15 mouse cellular contexts compared by ENCODE assay signal in the genomic region with DNA sequence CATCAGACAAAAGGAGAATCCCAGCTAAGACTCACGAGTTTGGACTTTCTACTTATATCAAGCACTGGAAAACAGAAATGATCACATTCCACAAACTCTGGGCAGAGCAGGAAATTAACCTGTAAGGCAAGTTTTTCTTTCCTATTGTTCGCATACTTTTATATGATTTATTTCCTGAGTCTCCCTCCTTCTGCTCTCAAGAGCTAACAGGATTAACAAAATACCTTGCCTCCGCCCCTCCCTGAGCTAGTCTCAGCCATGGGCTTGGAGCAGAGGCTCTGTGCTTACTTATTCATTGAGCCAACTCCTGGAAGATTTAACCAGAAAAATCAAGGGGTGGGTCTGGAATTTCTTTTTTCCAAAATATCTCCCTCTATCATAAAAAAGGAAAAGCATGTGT.
DNase-seq lines count a peak whose midpoint lies in the region; ATAC-seq lines count a peak whose summit lies in the region.
"Had no signal": no experiment of that assay in that cellular context is flagged by ENCODE, and none has a peak within 500 bp of the region (broad histone marks: within the 10 kb centered on the region; RNA-seq: fewer than 3 reads in every experiment).

No protein-coding gene starts in this region.

- no peak overlapping the region for H3K9ac ChIP-seq in heart, embryonic 12.5 days
- no peak overlapping the region for H3K9ac ChIP-seq in kidney, embryonic 15.5 days
- no peak overlapping the region for H3K9ac ChIP-seq in embryonic facial prominence, embryonic 13.5 days
- no peak overlapping the region for H3K9ac ChIP-seq in lung, embryonic 16.5 days (ENCODE audit: low read length)

- ATAC-seq in heart, embryonic 12.5 days (ENCODE audit: insufficient number of reproducible peaks, low FRiP score), result no peak
- ATAC-seq in kidney, embryonic 15.5 days (replicated peaks; ENCODE audit: low FRiP score), result no peak
- ATAC-seq in embryonic facial prominence, embryonic 13.5 days (ENCODE audit: insufficient number of reproducible peaks, insufficient read depth, low FRiP score, low TSS enrichment, low read depth), result no peak
- peak; percentile 47 for ATAC-seq in lung, embryonic 16.5 days (ENCODE audit: low read depth)
- ATAC-seq: hindbrain, embryonic 16.5 days had no signal

- no peak overlapping the region for H3K4me2 ChIP-seq in heart, embryonic 12.5 days
- H3K4me2 ChIP-seq in kidney, embryonic 15.5 days, result no peak overlapping the region
- H3K4me2 ChIP-seq in embryonic facial prominence, embryonic 13.5 days, result no peak overlapping the region
- no peak overlapping the region for H3K4me2 ChIP-seq in lung, embryonic 16.5 days (ENCODE audit: low read depth, low read length)

- H3K9me3 ChIP-seq in heart, embryonic 12.5 days (replicated peaks), result no peaks in the 10 kb centered on the region
- no peaks in the 10 kb centered on the region for H3K9me3 ChIP-seq in kidney, embryonic 15.5 days (replicated peaks)
- no peaks in the 10 kb centered on the region for H3K9me3 ChIP-seq in embryonic facial prominence, embryonic 13.5 days
- no peaks in the 10 kb centered on the region for H3K9me3 ChIP-seq in lung, embryonic 16.5 days (ENCODE audit: control insufficient read depth, low read length)

- peaks cover 26% of the 10 kb centered on the region for H3K4me1 ChIP-seq in heart, embryonic 12.5 days (replicated peaks)
- H3K4me1 ChIP-seq in kidney, embryonic 15.5 days, result peaks cover 23% of the 10 kb centered on the region
- H3K4me1 ChIP-seq in embryonic facial prominence, embryonic 13.5 days, result peaks cover 21% of the 10 kb centered on the region; the same call in 1 of the 2 replicates
- H3K4me1 ChIP-seq in lung, embryonic 16.5 days (replicated peaks; ENCODE audit: control insufficient read depth, insufficient read depth, low read length), result peaks cover 19% of the 10 kb centered on the region

- H3K36me3 ChIP-seq in heart, embryonic 12.5 days, result no peaks in the 10 kb centered on the region
- H3K36me3 ChIP-seq in kidney, embryonic 15.5 days, result no peaks in the 10 kb centered on the region
- no peaks in the 10 kb centered on the region for H3K36me3 ChIP-seq in embryonic facial prominence, embryonic 13.5 days
- no peaks in the 10 kb centered on the region for H3K36me3 ChIP-seq in lung, embryonic 16.5 days (ENCODE audit: control insufficient read depth, insufficient read depth, low read length)

- H3K4me3 ChIP-seq in heart, embryonic 12.5 days, result no peak overlapping the region
- no peak overlapping the region for H3K4me3 ChIP-seq in kidney, embryonic 15.5 days (replicated peaks)
- no peak overlapping the region for H3K4me3 ChIP-seq in embryonic facial prominence, embryonic 13.5 days
- H3K4me3 ChIP-seq in lung, embryonic 16.5 days (ENCODE audit: low read length), result no peak overlapping the region
- H3K4me3 ChIP-seq: heart, adult 2 months; left cerebral cortex, adult 2 months had no signal

- WGBS in heart, embryonic 12.5 days, result 56% methylated on average over 3 of the region's 3 CpGs
- WGBS in kidney, embryonic 15.5 days, result 37% methylated on average over 3 of the region's 3 CpGs
- WGBS in embryonic facial prominence, embryonic 13.5 days, result 48% methylated on average over 3 of the region's 3 CpGs
- whole genome bisulfite sequencing in lung, embryonic 16.5 days, result 45% methylated on average over 3 of the region's 3 CpGs

- peak overlapping the region; percentile 73 for H3K27ac ChIP-seq in heart, embryonic 12.5 days (ENCODE audit: poor library complexity, severe bottlenecking)
- peak overlapping the region; percentile 34 for H3K27ac ChIP-seq in kidney, embryonic 15.5 days
- H3K27ac ChIP-seq in embryonic facial prominence, embryonic 13.5 days, result peak overlapping the region; percentile 45; the same call in 1 of the 2 replicates
- H3K27ac ChIP-seq in lung, embryonic 16.5 days (ENCODE audit: low read length), result peak overlapping the region; percentile 76
- H3K27ac ChIP-seq: heart, adult 2 months; left cerebral cortex, adult 2 months had no signal

- H3K27me3 ChIP-seq in heart, embryonic 12.5 days (replicated peaks), result no peaks in the 10 kb centered on the region
- no peaks in the 10 kb centered on the region for H3K27me3 ChIP-seq in kidney, embryonic 15.5 days
- no peaks in the 10 kb centered on the region for H3K27me3 ChIP-seq in embryonic facial prominence, embryonic 13.5 days
- H3K27me3 ChIP-seq in lung, embryonic 16.5 days (ENCODE audit: control insufficient read depth, insufficient read depth, low read depth, low read length), result no peaks in the 10 kb centered on the region

- DNase-seq in heart, postnatal 4 days, result no peak
- no peak for DNase-seq in kidney, adult 11 months
- no peak for DNase-seq in cerebellum, adult 9-11 months
- DNase-seq in adrenal gland, postnatal 36 days, result no peak
- DNase-seq: adrenal gland, adult 2 months; cerebellum, adult 11 months; cerebellum, postnatal 25 days; heart, adult 2 months; kidney, adult 2 months had no signal
